Mouse (Mus musculus) spleen, embryonic (tissue): ENCODE measurements around the gene Atxn2.
"Not testable (repeated sequence)": the region's sequence is repeated elsewhere in the genome, so short reads cannot be mapped to it uniquely, and the experiment has no call there.

Experiments
- CTCF ChIA-PET: fragments of 350-600 bp; sonication (Branson Sonifier 250); formaldehyde crosslinking; loops from one replicate; lab custom pipeline; 2022; lab: Charles Lee

Atxn2 gene

DNA sequence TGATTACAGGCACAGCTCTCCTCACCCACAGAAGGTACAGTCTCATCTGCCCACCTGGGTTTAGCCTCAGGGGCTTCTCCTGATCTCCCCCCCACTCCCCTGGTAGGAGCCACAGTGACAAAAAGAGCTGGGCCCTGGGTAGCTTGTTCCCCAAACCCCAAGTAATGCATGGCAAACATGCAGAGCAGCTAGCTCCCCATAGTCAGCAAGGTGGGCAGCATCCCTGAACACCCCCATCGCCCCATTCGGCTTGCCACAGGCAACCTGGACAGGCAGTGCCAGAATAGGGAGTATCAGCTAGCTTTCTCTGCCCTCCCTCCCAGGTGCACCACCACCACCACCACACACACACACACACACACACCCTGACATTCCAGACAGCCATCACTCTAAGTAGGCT lies 122.0 kb downstream of the Atxn2 start:
- CTCF ChIA-PET, result interaction anchor here (0.5 to 1.4 kb wide), 4 partner anchors 10 to 176 kb away, joined by 4 to 6 read pairs (median 4); no protein-coding TSS in a partner anchor

DNA sequence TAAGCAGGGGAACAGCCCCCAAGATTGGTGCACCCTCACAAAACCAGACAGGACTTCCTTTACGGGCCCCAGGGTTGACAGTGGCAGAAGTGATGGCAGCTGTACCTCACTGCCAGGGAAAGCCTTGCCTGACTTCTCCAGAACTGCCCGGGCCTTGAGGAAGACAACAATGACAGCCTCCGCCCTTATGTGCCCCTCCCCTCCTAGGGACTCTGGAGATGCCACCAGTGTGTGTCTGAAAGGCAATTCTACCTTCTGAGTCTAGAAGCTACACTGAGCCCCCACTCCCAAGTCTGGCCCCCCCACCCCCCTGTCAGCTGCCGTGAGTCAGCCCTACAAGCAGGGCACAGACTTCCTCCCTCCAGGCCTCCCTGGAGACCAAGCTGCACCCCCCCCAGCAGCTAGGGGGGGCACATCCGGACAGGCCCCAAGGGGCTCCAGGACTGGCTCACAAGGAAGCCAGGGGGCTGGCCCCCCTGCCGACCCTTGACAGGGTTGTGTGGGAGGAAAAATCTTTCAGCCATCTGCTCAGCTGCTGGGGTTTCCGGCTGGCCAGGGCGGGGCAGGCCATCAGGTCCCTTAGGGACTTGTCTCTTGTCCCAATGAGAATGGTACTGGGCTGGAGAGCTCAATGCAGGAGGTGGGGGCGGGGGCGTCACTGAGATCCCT lies 122.6 kb downstream of the Atxn2 start:
- CTCF ChIA-PET, result interaction anchor here (1.4 kb wide), 1 partner anchor 9 kb away, joined by 4 read pairs; no protein-coding TSS in a partner anchor

GRCm38 (mm10) chr5:121834241-121834606 lies 123.1 kb downstream of the Atxn2 start:
- CTCF ChIA-PET, result no interaction called here

- CTCF ChIA-PET, result interaction anchor here (1.6 kb wide), 1 partner anchor 14 kb away, joined by 9 read pairs; no protein-coding TSS in a partner anchor
Measured at GRCm38 (mm10) chr5:121834991-121835747, 124.0 kb downstream of the Atxn2 start.

DNA sequence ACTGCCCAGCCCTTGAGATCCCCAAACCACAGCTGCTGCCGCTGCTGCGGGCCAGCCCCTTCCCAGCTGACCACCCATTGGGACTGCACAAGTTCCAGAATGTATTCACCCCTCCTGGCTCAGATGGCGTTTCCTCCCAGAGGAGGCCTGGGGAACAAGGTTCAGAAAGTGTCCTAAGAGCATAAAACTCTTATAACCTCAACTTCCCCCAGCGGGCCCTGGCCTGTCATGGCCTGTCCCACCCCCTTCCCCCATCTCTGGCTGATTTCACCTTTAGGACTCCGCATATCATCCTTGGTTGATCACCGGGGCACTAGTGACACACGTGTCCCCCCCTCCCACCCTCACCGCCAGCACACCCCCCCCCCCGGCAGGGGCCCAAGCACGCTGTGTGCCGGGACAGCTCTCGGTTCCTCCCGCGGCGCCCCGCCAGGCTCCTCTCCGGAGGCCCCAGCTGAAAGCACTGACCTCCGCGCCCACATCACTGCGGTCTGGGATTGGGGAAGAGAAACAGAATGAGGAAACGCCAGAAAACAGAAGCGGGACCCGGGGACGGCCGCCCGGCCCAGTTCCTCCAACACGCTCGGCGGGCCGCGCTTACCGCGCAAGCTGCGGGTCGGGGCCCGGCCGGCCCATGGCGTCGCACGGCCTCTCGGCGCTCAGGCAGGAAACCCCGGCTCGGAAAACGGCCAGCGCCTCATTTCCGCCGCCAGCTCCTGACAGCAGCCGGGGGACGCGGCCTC lies 125.0 kb downstream of the Atxn2 start:
- CTCF ChIA-PET, result interaction anchor here (0.7 to 1.6 kb wide), 3 partner anchors 13 to 498 kb away, joined by 7 to 19 read pairs (median 9); partner anchors contain the start of gene Pheta1

DNA sequence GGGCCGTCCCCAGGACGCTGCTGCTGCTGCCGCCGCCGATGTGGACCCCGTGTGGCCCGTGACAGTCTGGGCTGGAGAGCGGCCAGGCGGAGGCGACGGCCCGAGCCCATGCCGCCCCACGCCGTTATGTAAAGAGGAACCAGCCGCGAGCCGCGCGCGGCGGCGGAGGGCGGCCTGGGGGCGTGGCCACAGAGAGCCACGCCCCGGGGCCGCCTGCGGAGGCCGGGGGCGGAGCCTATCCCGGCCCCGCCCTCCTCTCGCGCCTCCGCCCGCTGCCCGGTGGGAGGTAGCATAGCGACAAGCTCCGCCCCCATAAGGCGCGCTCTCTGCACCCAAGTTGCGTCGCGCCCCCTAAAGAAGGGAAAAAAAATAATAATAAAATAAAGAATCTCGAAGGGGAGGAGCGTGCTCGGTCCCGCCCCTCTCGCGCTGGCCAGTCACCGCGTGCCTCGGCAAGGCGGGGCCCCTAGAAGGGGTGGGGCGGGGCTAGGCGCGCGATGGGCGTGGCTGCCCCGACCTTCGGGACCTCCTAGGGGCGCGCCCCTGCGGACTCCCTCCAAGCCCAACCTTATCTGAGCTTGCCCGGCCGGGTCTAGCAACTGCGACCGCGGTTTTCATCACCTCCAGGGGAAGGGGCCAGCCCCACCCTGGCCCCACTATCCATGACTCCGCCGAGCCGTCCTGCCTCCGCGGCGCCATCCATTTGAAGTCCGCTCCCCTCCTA lies 125.7 kb downstream of the Atxn2 start:
- CTCF ChIA-PET, result interaction anchor here (0.5 to 1.6 kb wide), 5 partner anchors 13 to 1886 kb away, joined by 3 to 19 read pairs (median 7); partner anchors contain the start of genes Bcl7a and Pheta1

DNA sequence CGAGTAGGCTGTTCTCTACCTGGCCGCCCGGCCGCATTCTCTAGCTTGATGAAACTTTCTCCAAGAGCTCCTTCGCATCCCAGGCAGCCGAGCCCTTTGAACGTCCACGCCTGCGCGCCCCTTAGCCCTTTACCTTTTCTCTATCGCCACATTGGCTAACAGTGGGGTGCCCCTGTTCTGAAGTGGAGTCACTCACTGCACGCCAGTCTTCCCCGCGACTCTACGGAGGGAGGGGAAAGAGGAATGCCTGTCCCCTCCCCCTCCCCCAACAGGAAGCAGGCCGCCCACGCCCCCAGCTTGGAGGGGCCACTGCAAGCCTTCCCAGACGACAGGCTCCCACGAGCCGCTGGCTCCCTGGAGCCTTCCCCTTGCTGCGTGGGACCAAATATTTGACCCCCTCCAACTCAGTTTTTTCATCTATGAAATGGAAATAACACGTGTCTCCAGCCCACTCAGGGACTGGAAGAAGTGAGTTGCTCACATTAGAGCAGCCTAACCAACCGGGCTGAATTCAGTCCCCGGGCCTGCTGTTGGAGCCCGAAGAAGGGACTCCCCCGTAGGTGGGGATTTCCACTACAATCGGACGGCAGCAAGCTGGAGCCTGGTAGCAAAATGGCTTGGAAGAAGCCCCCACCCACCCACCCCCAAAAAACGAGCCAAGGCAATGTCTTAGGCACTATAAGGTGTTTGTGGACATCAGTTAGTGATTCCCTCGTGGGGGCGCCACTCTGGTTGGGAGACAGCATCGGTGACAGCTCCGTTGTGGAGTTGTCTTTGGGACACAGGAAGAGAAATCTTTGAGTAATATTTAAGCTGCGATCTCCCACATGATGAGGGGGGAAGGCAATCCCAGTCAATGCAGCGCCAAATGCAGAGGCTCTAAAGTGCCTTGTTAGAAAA lies 126.6 kb downstream of the Atxn2 start, which contains the start of gene Sh2b3:
Sh2b3 (minus strand) TSS at position 206 of the 900 bp plus-strand sequence.
- CTCF ChIA-PET, result interaction anchor here (0.5 to 0.8 kb wide), 3 partner anchors 42 to 1885 kb away, joined by 3 to 5 read pairs (median 4); partner anchors contain the start of gene Bcl7a

DNA sequence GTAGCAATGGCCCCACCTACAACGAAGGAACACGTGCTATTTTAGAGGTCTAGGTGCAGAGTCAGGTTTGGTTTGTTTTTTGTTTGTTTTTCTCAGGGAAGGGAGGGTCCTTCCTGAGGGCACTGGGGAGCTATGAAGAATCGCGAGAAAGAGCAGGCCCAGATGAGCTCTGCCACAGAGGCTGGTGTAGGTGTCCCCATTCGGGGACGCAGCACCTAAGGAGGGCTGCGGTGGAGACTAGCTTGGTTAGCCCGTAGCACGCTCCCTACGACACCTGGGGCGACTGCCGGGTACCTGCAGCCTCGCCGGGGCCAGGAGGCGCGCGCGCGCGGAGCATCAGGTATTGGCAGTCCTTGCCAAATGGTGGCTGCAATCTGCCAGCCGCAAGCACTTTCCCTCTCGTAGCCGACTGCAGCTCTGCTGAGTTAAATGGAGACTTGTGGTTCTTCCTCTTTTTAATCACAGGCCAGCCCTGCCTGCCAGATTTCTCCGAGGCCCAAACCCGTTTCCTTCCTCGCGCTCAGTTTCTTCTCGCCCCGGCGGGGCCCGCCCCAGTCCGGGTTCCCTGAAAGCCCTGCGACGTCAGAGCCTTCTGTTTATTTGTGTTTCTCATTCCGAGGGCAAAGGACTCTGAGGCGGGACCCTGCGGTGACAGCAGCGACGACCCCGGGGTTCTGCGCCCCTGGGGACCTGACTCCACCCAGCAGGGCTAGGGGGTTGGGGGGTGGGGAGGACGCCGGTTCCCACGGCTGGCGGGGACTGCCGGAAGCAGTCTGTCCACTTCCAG lies 127.4 kb downstream of the Atxn2 start:
- CTCF ChIA-PET, result interaction anchor here (0.5 kb wide), 1 partner anchor 43 kb away, joined by 5 read pairs; no protein-coding TSS in a partner anchor

DNA sequence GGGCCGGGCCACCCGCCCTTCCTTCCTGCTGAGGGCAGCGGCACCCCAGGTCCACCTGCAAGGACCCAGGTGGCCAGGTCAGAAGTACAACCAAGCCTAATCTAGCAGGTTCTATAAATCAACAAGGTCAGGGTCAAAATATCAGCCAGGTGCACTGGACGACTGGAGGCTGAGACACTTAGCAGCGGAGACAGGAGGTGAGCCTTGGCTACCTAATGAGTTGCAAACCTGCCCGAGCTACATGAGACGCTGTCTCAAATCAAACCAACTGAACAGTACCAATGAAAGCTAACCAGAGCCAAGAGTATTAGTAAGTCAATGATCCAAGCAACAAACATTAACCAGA lies 128.0 kb downstream of the Atxn2 start:
- CTCF ChIA-PET, result no interaction called here

DNA sequence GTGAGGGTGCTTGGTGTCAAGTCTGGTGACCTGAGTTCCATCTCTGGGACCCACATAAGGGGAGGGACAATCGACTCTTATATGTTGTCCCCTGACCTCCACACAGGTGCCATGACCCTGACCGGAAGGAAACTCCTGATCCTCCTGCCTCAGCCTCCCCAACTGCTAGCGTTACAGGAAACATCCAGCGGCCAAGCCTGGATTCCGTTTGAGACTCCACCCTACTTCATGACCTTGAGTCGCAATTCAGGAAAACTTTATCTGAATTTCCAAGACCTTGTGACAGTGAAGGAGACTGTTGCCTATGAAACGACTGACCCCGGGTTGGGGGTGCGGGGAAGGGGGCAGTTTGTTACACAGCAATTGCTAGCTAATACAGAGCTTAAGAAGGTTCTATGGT lies 130.4 kb downstream of the Atxn2 start:
- CTCF ChIA-PET, result no interaction called here

DNA sequence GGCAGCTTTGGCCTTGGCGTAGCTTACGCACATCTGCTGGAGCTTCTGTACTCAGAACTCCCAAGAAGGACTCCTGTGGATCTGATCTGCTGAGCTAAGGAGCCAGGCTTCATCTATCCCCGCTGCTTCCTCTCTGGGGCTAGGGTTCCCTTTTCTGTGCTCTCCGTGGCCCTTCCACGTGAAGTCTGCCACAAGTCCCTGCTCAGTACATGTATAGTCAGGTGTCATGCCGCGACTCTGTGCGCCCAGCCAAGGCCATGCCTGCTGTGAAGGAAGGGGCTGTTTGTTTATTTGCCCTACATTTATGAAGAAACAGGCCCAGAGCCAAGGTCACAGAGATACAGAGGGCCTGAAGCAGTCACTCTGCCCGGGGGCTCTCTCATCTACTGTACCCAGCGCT lies 130.8 kb downstream of the Atxn2 start:
- CTCF ChIA-PET, result no interaction called here

DNA sequence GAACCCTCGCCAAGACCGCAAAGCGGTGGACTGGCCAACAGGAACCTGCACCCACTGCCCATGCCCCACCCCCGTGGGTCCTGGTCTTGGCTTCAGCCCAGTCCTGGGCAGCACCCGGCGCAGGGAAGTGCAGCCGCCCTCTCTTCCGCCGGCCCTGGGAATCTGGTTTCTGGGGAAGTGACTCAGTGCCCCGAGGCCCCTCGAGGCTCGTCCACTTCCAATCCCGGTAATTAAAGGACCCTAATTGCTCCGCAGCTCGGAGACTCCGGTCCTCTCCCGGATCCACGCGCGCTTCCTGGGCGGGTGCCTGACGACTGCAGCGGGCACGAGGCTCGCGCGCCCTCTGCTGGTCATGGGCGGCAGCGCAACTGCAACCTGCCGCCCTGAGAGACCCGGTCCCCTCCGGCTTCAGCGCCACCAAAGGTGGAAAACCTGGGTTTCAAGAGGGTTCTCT lies 131.6 kb downstream of the Atxn2 start:
- CTCF ChIA-PET, result interaction anchor here (1.2 to 1.7 kb wide), 5 partner anchors 10 to 51 kb away, joined by 3 to 6 read pairs (median 4); no protein-coding TSS in a partner anchor

DNA sequence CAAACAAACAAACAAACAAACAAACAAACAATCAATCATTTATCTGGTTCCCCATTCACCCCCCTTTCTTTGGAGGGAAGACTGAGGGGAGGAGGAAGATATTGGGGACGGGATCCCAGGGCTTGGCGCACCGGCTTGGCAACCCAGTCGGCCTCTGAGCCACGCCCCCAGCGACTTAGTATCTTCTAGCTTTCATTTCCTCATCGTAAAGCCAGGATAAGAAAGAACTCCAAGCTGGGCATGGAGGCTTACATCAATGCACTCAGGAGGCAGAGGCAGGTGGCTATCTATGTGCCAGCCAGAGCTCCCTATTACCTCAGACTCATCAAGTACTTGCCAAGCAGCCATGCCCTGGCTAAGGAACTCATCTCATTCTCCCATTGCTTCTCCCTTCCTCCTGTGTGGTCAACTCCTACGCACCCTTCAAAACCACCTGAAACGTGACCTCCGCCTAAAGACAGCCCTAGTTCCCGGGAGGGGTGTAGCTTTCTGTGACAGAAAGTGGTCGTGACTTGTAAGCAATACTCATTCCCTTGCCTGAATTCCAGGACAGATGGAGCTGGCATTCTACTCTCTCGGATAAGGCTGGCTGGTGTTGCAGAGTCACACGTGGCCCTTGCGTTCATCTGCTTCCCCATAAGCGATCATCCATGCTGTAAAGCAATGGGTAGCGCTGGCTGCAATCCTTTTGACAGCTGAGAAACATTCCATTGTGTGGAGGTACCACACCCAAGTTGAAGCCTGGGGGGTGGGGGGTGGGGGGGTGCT lies 132.2 kb downstream of the Atxn2 start:
- CTCF ChIA-PET, result interaction anchor here (0.6 to 1.7 kb wide), 8 partner anchors 10 to 729 kb away, joined by 3 to 11 read pairs (median 4); no protein-coding TSS in a partner anchor

GRCm38 (mm10) chr5:121845361-121845760 lies 134.2 kb downstream of the Atxn2 start:
- CTCF ChIA-PET, result interaction anchor here (0.6 kb wide), 1 partner anchor 172 kb away, joined by 10 read pairs; no protein-coding TSS in a partner anchor

GRCm38 (mm10) chr5:121846322-121846721 lies 135.2 kb downstream of the Atxn2 start:
- CTCF ChIA-PET, result interaction anchor here (0.7 kb wide), 2 partner anchors 13 to 31 kb away, joined by 3 to 4 read pairs; no protein-coding TSS in a partner anchor

DNA sequence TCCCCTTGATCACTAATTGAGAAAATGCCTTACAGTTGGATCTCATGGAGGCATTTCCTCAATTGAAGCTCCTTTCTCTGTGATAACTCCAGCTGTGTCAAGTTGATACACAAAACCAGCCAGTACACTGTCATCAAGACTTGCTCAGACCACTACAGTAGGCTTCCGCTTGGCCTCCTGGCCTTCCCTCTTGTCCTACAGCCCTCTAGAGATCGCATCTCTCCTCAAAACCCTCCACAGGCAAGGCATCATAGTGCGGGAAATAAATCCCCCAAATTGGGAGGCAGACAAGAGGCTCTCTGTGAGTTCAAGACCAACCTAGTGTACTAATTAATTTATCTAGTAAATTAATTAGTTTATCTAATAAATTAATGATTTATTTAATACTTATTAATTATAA lies 136.1 kb downstream of the Atxn2 start:
- CTCF ChIA-PET, result not testable (repeated sequence)

GRCm38 (mm10) chr5:121848035-121848519 lies 136.9 kb downstream of the Atxn2 start:
- CTCF ChIA-PET, result no interaction called here

- CTCF ChIA-PET, result interaction anchor here (1.5 to 1.7 kb wide), 2 partner anchors 12 to 32 kb away, joined by 3 to 7 read pairs; no protein-coding TSS in a partner anchor
Measured at GRCm38 (mm10) chr5:121848743-121849142, 137.6 kb downstream of the Atxn2 start, which contains the start of gene Pheta1. Pheta1 (plus strand) TSS chr5:121848984.
